Mouse (Mus musculus) kidney, adult 9 months (tissue): ENCODE data around the gene Clpx.
"Not testable (repeated sequence)": the region's sequence is repeated elsewhere in the genome, so short reads cannot be mapped to it uniquely, and the experiment has no call there.

Source experiments
- DNase-seq: peaks from one replicate; pipeline ENCODE4 v3.0.0; 2022

Gene Clpx

GRCm38 (mm10) chr9:65292421-65292820, 1.6 kb upstream of the Clpx start:
- DNase-seq = no peak

- DNase-seq = no peak
Measured at GRCm38 (mm10) chr9:65293119-65293518, 941 bp upstream of the Clpx start.

GRCm38 (mm10) chr9:65293580-65293972, 484 bp upstream of the Clpx start:
- DNase-seq = no peak

GRCm38 (mm10) chr9:65294716-65295378, 787 bp downstream of the Clpx start:
- DNase-seq = no peak

DNA sequence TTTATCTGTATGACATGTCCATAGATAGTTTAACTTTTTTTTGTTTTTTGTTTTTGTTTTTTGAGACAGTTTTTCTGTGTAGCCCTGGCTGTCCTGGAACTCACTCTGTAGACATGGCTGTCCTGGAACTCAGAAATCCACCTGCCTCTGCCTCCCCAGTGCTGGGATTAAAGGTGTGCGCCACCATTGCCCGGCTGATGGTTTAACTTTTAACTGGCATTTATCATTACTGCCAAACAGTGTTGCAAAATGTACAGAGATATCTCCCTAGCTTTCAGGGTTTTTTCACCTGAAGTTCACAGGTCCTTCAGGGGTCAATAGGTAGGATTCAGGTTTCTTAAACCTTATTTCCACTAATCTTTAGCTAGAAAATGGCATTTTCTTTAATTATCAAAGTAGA, 3.0 kb downstream of the Clpx start:
- peak; percentile 70 for DNase-seq

DNA sequence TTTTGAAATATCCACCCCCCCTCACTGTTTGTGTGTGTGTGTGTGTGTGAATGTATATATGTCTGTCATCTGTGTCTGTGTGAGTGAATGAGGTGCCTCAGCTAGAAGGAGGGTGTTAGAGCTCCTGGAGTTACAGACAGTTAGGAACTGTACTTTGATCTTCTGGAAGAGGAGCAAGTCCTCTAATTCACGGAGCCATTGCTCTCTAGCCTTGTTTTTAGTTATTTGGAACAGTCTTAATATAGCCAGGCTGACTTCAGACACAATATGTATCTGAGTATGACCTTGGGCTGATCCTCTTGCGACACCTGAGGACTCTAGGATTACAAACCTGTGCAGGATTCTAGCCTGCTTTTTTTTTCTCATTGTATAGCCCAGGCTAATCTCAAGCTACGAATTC, 4.7 kb downstream of the Clpx start:
- DNase-seq = peak; percentile 55

- no peak for DNase-seq
Measured at GRCm38 (mm10) chr9:65299650-65300049, 5.6 kb downstream of the Clpx start.

DNA sequence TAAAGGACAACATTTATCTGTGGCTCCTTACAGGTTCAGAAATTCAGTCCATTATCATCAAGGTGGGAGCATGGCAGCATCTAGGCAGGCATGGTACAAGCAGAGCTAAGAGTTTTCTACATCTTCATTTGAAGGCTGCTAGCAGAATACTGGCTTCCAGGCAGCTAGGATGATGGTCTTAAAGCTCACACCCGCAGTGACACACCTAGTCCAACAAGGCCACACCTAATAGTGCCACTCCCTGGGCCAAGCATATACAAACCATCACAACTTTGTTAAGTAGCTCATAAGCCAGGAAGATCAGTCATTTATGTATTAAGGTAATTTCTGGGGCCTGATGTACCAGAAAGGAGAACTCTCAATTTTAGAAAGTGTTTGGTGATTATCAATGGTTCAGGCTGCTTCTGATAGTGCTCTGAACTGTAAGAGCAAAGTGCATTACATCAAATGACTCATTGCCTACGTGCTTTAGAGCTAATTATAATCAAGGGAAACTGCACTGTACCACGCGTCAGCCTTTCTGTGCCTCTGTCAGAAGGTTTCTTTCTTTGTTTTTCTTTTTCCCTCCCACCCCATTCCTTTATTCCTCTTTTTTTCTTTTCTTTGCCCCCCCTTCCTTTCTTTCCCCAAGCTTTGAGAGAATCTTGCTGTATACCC, 8.4 kb downstream of the Clpx start:
- no peak for DNase-seq

DNA sequence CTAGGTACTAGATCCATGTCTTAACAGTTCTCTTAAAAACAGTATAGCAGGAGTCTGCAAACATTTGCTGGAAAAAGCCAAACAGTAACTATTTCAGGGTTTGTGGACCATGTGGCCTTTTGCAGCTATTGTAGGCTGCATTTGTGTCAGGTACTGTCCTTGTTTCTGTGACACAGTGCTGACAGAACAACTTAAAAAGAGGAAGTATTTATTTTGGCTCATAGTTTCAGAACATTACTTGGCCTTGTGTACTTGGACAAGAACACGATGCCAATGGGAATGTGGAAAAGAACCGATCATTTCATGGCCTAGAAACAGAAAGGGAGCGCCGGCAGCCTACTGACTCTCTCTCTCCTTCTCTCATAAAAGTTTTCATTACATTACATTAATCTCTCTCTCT, 9.5 kb downstream of the Clpx start:
- no peak for DNase-seq

- peak; percentile 89 for DNase-seq
Measured at GRCm38 (mm10) chr9:65304300-65304699, 10.2 kb downstream of the Clpx start.

- DNase-seq = peak; percentile 90
Measured at GRCm38 (mm10) chr9:65306672-65307071, 12.6 kb downstream of the Clpx start.

DNA sequence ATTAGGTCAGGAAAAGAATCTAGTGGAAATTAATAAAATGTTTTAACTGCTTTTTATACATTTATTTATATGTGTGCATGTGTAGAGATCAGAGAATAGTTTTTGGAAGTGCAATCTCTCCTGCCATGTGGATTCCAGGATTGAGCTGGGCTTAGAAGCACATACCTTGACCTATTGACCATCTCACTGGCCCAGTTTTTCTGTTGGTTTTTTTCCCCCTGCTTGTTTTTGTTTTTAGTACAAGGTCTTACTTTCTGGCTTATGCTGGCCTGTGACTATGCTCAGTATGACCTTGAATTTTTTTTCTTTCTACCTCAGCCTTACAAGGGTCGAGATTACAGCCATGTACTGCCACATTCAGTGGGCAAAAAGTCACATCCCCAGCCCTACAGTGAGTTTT, 14.0 kb downstream of the Clpx start:
- no peak for DNase-seq

GRCm38 (mm10) chr9:65312669-65313357, 18.8 kb downstream of the Clpx start:
- DNase-seq = no peak

GRCm38 (mm10) chr9:65313846-65314245, 19.8 kb downstream of the Clpx start:
- DNase-seq = no peak

- no peak for DNase-seq
Measured at GRCm38 (mm10) chr9:65322255-65322900, 28.3 kb downstream of the Clpx start.

GRCm38 (mm10) chr9:65325971-65326370, 31.9 kb downstream of the Clpx start:
- DNase-seq = no peak

DNA sequence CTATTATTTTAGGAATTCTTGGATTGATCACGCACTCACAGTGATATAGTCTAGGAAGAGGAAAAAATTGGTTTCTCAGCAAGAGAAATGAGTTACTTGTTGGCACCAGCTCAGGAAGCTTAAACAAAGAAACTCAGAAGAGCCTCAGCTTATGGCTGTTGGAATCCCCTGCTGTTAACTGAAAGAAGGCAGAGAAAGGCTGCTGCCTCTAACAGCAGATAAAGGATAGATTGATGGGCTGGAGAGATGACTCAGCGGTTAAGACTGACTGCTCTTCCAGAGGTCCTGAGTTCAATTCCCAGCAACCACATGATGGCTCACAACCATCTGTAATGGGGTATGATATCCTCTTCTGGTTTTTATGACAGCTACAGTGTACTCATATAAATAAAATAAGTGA, 33.3 kb downstream of the Clpx start:
- no peak for DNase-seq

- no peak for DNase-seq
Measured at GRCm38 (mm10) chr9:65333958-65334357, 39.9 kb downstream of the Clpx start.

- no peak for DNase-seq
Measured at GRCm38 (mm10) chr9:65339146-65339545, 45.1 kb downstream of the Clpx start.

DNA sequence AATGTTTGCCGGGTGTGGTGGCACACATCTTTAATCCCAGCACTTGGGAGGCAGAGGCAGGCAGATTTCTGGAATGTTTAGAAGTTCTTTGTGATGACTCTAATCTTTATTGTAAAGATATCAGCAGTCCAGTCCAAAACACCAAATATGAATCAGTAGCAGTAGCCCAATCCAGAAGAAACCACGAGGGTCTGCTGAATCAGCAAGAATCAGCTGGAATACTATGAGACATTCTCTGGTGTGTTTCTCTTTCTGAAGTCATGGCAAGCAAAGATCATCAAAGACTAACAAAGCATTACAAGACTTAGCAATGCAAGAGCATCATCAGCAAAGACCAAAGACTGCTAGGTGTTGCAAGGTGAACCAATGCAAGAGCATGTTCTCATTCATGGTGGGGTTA, 46.4 kb downstream of the Clpx start:
- DNase-seq = no peak

- not testable (repeated sequence) for DNase-seq
Measured at GRCm38 (mm10) chr9:65345439-65345838, 51.4 kb downstream of the Clpx start.

DNA sequence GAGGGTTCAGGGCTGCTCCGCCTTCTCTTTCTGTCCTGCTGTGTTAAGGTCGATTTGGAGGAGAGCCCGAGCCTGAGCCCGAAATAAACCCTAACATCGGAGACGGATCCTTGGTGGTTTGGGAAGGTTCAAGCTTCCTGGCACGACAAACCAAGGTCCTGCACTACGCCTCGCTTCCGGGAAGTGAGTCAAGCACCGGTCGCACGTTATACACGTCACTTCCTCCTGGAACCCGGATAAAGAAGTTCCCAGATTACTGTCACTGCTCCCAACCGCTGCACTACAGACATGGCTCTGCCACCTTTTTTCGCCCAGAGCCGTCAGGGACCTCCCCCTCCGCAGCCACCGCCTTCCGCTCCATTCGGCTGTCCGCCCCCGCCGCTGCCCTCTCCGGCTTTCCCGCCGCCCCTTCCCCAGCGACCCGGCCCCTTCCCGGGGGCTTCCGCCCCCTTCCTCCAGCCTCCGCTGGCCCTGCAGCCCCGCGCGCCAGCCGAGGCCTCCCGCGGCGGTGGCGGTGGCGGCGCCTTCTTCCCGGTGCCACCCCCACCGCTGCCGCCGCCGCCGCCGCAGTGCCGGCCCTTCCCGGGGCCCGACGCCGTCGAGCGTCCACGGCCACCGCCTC, 51.9 kb downstream of the Clpx start, which contains the start of gene Pdcd7:
Gene Pdcd7, plus strand, starts transcription at position 251 of the 622 bp plus-strand sequence.
- peak; percentile 98 for DNase-seq

GRCm38 (mm10) chr9:65346476-65347111, 52.5 kb downstream of the Clpx start:
- peak; percentile 41 for DNase-seq
